Mouse (Mus musculus) lung, postnatal 14 days (tissue): ENCODE results near the gene Smad6.
A peak's percentile ranks its signal among the peaks of the same experiment; 100 is the strongest.

Experiments used
- DNase-seq: peaks from one replicate; pipeline ENCODE4 v3.0.0; 2021

Smad6 gene

GRCm38 (mm10) chr9:64021319-64021850 lies 474 bp downstream of the Smad6 start:
- DNase-seq, result peak; percentile 34

GRCm38 (mm10) chr9:64020606-64021318 lies 1.1 kb downstream of the Smad6 start:
- DNase-seq, result peak; percentile 39

- peak; percentile 38 for DNase-seq
Measured at GRCm38 (mm10) chr9:64020171-64020605, 1.7 kb downstream of the Smad6 start.

GRCm38 (mm10) chr9:64019036-64019886 lies 2.6 kb downstream of the Smad6 start:
- DNase-seq, result no peak

GRCm38 (mm10) chr9:64017861-64018793 lies 3.7 kb downstream of the Smad6 start:
- DNase-seq, result peak; percentile 69

GRCm38 (mm10) chr9:64016648-64017400 lies 5.0 kb downstream of the Smad6 start:
- peak; percentile 68 for DNase-seq

GRCm38 (mm10) chr9:64016092-64016491 lies 5.8 kb downstream of the Smad6 start:
- no peak for DNase-seq

- DNase-seq, result no peak
Measured at GRCm38 (mm10) chr9:64014801-64015200, 7.1 kb downstream of the Smad6 start.

GRCm38 (mm10) chr9:64011356-64011755 lies 10.5 kb downstream of the Smad6 start:
- no peak for DNase-seq

- no peak for DNase-seq
Measured at GRCm38 (mm10) chr9:64002981-64003380, 18.9 kb downstream of the Smad6 start.

GRCm38 (mm10) chr9:64001081-64001480 lies 20.8 kb downstream of the Smad6 start:
- no peak for DNase-seq

GRCm38 (mm10) chr9:64000085-64000484 lies 21.8 kb downstream of the Smad6 start:
- DNase-seq, result no peak

- no peak for DNase-seq
Measured at GRCm38 (mm10) chr9:63999194-63999593, 22.7 kb downstream of the Smad6 start.

- no peak for DNase-seq
Measured at GRCm38 (mm10) chr9:63998026-63998425, 23.8 kb downstream of the Smad6 start.

GRCm38 (mm10) chr9:63997439-63997838 lies 24.4 kb downstream of the Smad6 start:
- DNase-seq, result no peak

GRCm38 (mm10) chr9:63993256-63993655 lies 28.6 kb downstream of the Smad6 start:
- DNase-seq, result no peak

GRCm38 (mm10) chr9:63992761-63993160 lies 29.1 kb downstream of the Smad6 start:
- DNase-seq, result no peak

GRCm38 (mm10) chr9:63991193-63991592 lies 30.7 kb downstream of the Smad6 start:
- DNase-seq, result no peak

- peak; percentile 59 for DNase-seq
Measured at GRCm38 (mm10) chr9:63989641-63990040, 32.2 kb downstream of the Smad6 start.

GRCm38 (mm10) chr9:63989214-63989613 lies 32.6 kb downstream of the Smad6 start:
- DNase-seq, result no peak

- DNase-seq, result no peak
Measured at GRCm38 (mm10) chr9:63985125-63985524, 36.7 kb downstream of the Smad6 start.
